Mouse (Mus musculus): ENCODE results near the gene Nupl1.

- TF ChIP-seq MAX (IDR thresholded peaks at IDR 0.05) (no peak), CTCF (IDR thresholded peaks at IDR 0.05; ENCODE audit: control insufficient read depth, insufficient read depth, insufficient read length) (no peak), MYOG (IDR thresholded peaks at IDR 0.05; ENCODE audit: control insufficient read depth, extremely low read depth, insufficient read length) (no peak), USF1 (IDR thresholded peaks at IDR 0.05; ENCODE audit: low read depth) (no peak), FOSL1 (IDR thresholded peaks at IDR 0.05; ENCODE audit: insufficient read depth, low read length, poor library complexity, severe bottlenecking) (no peak), CEBPB (IDR thresholded peaks at IDR 0.05; ENCODE audit: low read depth) (no peak), MYOD1 (IDR thresholded peaks at IDR 0.05; ENCODE audit: control insufficient read depth, insufficient read length, low read depth) (no peak)
These were observed 54.3 kb downstream of the Nupl1 start, which contains the start of gene Atp8a2 for GRCm38 (mm10) chr14:60196884-60197283.
